Mouse (Mus musculus): ENCODE measurements around the gene F11. TPM values are rescaled to one million over a fixed set of nuclear protein-coding genes. Genes with fewer than 3 reads are reported as not detected.

The F11 gene
- not detected for total RNA-seq (2021)

- intact Hi-C loops (cut with DNase I): no loop called here
- no peak for DNase-seq
Measured at GRCm38 (mm10) chr8:45261920-45262319, at the start of gene F11. Gene F11 (minus strand): TSS chr8:45262031.

- DNase-seq: no peak
- intact Hi-C loops (cut with DNase I): no loop called here
Measured at GRCm38 (mm10) chr8:45310967-45311366, 49.1 kb upstream of the F11 start.

GRCm38 (mm10) chr8:45308366-45308765 is 46.5 kb upstream of the F11 start, which contains the start of gene Gm45753:
Gene Gm45753 (minus strand): TSS chr8:45308466.
- no peak for DNase-seq
- intact Hi-C loops (cut with DNase I): no loop called here

GRCm38 (mm10) chr8:45305479-45305878 is 43.6 kb upstream of the F11 start:
- intact Hi-C loops (cut with DNase I): no loop called here
- DNase-seq: no peak

- intact Hi-C loops (cut with DNase I): no loop called here
- no peak for DNase-seq
Measured at GRCm38 (mm10) chr8:45304354-45304753, 42.5 kb upstream of the F11 start.

GRCm38 (mm10) chr8:45302390-45302789 is 40.6 kb upstream of the F11 start:
- no peak for DNase-seq
- intact Hi-C loops (cut with DNase I): no loop called here

GRCm38 (mm10) chr8:45295276-45295675 is 33.4 kb upstream of the F11 start:
- no peak for DNase-seq
- intact Hi-C loops (cut with DNase I): no loop called here

- intact Hi-C loops (cut with DNase I): no loop called here
- no peak for DNase-seq
Measured at GRCm38 (mm10) chr8:45294687-45295086, 32.9 kb upstream of the F11 start, which contains the start of gene Klkb1. Gene Klkb1 (minus strand): TSS chr8:45294859.

- no peak for DNase-seq
Measured at GRCm38 (mm10) chr8:45291790-45292189, 30.0 kb upstream of the F11 start.

GRCm38 (mm10) chr8:45281630-45282029 is 19.8 kb upstream of the F11 start:
- intact Hi-C loops (cut with DNase I): no loop called here

More at GRCm38 (mm10) chr8:45291790-45292189, 30.0 kb upstream of the F11 start:
- intact Hi-C loops (cut with DNase I): no loop called here

GRCm38 (mm10) chr8:45277453-45277852 is 15.6 kb upstream of the F11 start:
- intact Hi-C loops (cut with DNase I): no loop called here
- DNase-seq: no peak

More at GRCm38 (mm10) chr8:45281630-45282029, 19.8 kb upstream of the F11 start:
- no peak for DNase-seq

- no peak for DNase-seq
- intact Hi-C loops (cut with DNase I): no loop called here
Measured at GRCm38 (mm10) chr8:45274317-45274716, 12.5 kb upstream of the F11 start.

- no peak for DNase-seq
- intact Hi-C loops (cut with DNase I): no loop called here
Measured at GRCm38 (mm10) chr8:45269056-45269455, 7.2 kb upstream of the F11 start.

GRCm38 (mm10) chr8:45268485-45268884 is 6.7 kb upstream of the F11 start:
- intact Hi-C loops (cut with DNase I): no loop called here
- DNase-seq: no peak

- DNase-seq: peak; percentile 32
- intact Hi-C loops (cut with DNase I): no loop called here
Measured at GRCm38 (mm10) chr8:45267611-45268391, 6.0 kb upstream of the F11 start.

- intact Hi-C loops (cut with DNase I): no loop called here
- DNase-seq: no peak
Measured at GRCm38 (mm10) chr8:45266993-45267392, 5.2 kb upstream of the F11 start.

- intact Hi-C loops (cut with DNase I): no loop called here
- no peak for DNase-seq
Measured at GRCm38 (mm10) chr8:45264918-45265317, 3.1 kb upstream of the F11 start.

- intact Hi-C loops (cut with DNase I): no loop called here
- no peak for DNase-seq
Measured at GRCm38 (mm10) chr8:45262851-45263250, 1.0 kb upstream of the F11 start.

- intact Hi-C loops (cut with DNase I): no loop called here
- no peak for DNase-seq
Measured at GRCm38 (mm10) chr8:45258421-45258820, 3.4 kb downstream of the F11 start.

- intact Hi-C loops (cut with DNase I): no loop called here
- no peak for DNase-seq
Measured at GRCm38 (mm10) chr8:45255040-45255439, 6.8 kb downstream of the F11 start.

GRCm38 (mm10) chr8:45254194-45254842 is 7.5 kb downstream of the F11 start:
- intact Hi-C loops (cut with DNase I): no loop called here
- no peak for DNase-seq

- DNase-seq: no peak
- intact Hi-C loops (cut with DNase I): no loop called here
Measured at GRCm38 (mm10) chr8:45253586-45253985, 8.2 kb downstream of the F11 start.

Data from heart, postnatal 36 days (tissue).